Mouse (Mus musculus): ENCODE results near the gene Mpg.

The Mpg gene

GRCm38 (mm10) chr11:32230220-32230619, 3.9 kb downstream of the Mpg start:
- DNase-seq (ENCODE audit: low read depth, low spot score), result no peak

- no peak for DNase-seq (ENCODE audit: low read depth, low spot score)
These were observed 4.8 kb downstream of the Mpg start for GRCm38 (mm10) chr11:32231125-32231524.

GRCm38 (mm10) chr11:32232848-32233247, 6.5 kb downstream of the Mpg start:
- no peak for DNase-seq (ENCODE audit: low read depth, low spot score)

DNA sequence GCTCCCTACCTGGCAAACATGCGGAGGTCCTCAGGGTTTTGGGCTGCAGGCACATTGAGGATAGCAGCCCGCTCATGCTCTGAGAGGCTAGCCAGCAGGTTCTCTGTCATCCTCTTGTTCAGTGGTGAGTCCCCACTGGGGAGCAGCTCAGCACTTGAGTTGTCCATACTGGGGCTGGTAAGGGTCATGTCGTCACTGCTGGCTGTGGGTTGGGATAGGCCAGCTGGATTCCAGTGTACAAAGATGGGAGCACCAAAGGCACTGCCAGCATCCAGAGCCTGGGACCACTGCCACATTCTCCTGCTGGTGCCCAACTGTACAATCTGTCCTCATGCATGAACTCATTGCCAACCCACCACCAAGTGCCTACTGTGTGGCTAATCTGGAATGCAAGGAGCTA, 7.6 kb downstream of the Mpg start:
- DNase-seq (ENCODE audit: low read depth, low spot score), result no peak

DNA sequence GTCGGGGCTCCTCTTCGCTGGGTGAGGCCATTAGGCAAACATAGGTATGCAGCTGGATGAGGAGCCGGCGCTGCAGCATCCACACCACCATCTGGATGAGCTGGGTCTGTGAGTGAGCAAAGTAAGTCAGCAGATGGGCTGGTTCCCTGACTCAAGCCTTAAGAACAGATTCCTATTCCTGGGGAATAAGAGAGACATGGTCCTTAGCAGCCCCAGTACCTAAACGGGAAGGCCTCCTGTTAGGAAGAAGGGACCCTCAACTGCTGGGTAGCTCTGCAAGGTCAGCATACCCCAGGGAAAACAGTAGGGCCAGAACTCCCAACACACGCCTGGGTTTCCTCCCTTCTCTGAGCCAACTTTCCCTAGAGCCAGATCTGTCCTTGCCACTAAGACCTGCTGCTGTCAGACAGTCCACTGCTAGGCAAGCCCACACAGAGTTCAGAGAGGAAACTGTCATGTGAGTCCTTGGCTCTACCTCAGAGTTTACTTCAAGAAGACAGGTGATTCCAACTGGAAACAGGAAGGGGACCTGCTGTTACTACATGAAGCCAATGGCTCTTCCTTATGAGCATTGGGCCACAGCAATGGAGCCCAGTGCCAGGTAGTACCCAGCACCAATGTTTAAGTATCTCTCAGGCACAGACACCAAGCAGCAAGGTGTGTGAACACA, 8.6 kb downstream of the Mpg start:
- no peak for DNase-seq (ENCODE audit: low read depth, low spot score)

GRCm38 (mm10) chr11:32235646-32236045, 9.3 kb downstream of the Mpg start:
- DNase-seq (ENCODE audit: low read depth, low spot score), result no peak

DNA sequence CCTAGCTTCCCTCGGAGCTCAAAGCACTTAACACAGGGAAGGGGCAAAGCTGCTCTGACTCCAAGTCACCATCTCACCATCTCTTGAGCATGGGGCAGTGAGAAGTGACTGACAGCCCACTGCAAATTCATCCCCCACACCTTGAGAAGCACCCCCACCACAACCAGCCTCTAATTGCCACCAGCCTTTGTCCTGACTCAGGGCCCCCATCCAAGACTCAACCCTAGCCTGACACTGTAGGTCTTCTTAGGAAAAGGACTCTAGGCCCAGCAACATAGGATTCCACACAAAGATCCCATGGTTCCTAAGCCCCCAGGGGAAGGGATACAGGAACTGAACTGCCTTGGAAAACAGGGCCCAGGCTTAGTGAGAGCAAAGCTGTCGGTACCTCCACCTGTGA, 9.8 kb downstream of the Mpg start:
- no peak for DNase-seq (ENCODE audit: low read depth, low spot score)

DNA sequence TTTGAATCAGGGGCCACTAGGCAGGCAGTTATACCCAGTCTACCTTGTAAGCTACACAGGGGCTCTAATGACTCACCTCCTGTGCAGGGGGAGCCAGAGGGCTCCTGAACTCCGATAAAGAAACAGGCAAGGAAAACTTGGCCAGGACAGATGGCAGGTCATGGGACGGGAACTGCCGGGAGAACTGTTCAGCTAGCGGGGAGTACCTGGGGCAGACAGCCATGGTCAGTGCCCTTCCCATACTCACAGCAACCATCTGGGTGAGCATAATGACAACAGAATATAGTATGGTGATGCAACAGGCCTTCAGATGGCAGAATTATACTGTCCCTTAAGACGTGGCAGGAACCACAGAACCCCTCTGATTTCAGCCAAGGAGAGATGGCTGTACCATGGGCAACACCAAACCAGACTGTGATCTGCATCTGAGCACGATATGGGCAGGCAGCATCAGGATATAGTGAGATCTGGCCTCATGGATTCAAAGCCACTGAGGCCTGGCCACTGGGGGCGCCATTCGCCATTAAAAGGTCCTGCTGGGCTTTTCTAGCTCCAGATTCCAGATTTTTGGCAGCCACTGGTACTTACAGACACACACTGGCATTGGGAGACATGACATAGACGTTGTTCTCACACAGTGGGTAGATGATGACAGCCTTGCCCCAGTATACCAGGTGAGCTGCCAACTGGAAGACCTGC, 10.6 kb downstream of the Mpg start:
- DNase-seq (ENCODE audit: low read depth, low spot score), result no peak

DNA sequence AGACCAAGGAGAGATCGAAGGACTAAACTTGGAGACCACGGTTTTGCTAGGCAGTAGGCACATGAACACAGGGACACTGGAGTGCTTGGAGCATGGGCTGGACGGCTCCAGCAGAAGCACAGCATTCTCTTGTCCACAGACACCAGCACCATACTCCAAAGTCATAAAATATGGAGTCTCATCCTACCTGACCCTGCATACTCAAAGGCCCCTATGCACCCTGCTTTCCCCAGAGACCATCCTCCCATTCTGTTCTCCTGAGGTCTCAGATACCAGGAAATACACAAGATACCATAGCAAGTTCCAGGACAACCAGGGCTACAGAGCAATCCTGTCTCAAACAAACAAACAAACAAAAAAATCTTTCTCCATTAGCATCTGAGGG, 11.1 kb downstream of the Mpg start:
- DNase-seq (ENCODE audit: low read depth, low spot score), result no peak

- DNase-seq (ENCODE audit: low read depth, low spot score), result peak; percentile 80
These were observed 12.0 kb downstream of the Mpg start for GRCm38 (mm10) chr11:32238093-32238860.

GRCm38 (mm10) chr11:32241391-32241790, 15.1 kb downstream of the Mpg start:
- DNase-seq (ENCODE audit: low read depth, low spot score), result no peak

DNA sequence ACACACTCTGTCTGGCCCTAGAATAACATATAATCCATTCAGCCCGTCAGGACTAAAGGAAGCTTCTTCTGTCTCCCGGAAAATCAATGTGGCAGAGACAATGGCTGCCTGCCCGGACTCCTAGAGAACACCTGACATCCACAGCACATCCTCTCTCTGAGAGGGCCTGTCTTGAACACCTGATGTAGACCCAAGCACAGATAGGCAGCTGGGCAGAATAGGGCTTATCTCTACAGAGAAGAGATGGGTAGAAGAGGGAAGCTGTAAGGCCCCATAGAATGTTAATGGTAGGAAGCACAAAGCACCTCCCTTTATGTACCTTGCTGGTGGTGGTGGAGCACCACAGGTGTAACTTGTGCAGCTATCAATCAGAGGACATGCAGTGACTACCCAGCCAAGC, 15.9 kb downstream of the Mpg start:
- no peak for DNase-seq (ENCODE audit: low read depth, low spot score)

DNA sequence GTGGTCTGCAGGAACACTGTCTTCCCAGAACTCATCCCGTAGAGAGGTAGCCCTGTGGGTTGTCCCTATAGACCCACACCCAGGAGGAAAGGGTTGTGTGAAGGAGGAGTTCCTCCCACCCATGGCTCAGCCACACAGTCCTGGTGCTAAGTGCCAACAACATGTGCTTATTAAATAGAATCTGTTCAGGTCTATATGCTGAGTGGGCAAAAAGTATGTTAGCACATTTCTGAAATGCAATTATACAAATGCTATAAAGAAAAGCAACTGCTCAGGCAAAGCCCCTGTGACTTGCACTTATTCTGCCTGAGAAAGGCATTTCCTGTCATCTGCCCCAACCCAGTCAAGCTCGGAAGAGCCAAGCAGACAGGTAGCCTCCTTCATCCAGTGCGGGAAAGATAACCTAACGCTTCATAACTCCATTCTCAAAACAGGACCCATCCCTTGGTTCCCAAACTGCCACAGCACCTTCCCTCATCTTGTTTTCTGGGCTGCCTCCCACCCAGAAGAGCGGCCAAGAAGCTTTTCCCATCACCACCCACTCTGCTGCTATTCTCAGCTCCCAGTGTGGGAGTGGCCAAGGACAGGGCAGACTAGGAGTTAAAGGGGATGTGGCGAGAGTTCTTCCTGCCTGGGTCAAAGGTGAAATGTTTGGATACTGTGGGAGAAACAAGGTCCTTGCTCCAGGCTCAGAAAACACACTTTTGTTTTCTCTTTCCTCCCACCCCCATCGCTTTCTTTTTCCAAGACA, 17.1 kb downstream of the Mpg start:
- no peak for DNase-seq (ENCODE audit: low read depth, low spot score)

DNA sequence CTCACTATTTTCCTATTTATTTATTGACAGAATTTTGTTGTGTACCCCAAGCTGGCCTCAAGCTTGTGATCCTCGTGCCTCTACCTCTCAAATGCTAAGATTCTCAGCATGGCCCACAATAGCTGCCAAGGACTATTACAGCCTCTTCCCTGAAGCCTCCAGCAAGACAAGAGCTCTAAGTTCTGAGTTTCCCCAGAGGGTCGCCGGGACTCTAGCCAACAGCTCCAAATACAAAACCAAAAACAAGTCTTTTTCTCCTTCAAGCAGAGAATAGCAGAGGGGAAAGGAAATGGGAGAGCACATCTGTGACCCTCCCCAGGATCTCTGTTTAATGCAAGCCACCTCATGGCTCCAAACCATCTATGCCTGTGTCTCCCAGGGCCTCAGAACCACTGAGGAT, 17.8 kb downstream of the Mpg start:
- DNase-seq (ENCODE audit: low read depth, low spot score), result no peak

GRCm38 (mm10) chr11:32244617-32245016, 18.3 kb downstream of the Mpg start:
- no peak for DNase-seq (ENCODE audit: low read depth, low spot score)

DNA sequence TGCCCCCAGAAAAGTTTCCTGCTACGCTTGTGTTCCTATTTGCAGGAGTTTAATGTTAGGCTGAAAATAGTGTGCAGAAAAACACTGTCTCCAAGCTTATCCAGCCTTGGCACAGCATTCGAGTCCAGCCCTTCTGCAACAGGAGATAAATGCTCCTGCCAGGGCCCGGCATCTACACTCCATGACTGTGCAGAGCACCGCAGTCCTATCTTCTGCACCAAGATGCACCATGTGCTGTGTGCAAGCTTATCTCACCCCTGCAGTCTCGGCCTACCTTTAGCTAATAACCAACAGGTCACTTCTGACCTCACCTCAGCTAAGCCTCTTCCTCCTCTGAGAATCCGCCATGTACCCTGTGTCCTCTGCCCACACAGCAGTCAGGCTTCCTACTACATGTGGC, 19.3 kb downstream of the Mpg start:
- peak; percentile 89 for DNase-seq (ENCODE audit: low read depth, low spot score)

DNA sequence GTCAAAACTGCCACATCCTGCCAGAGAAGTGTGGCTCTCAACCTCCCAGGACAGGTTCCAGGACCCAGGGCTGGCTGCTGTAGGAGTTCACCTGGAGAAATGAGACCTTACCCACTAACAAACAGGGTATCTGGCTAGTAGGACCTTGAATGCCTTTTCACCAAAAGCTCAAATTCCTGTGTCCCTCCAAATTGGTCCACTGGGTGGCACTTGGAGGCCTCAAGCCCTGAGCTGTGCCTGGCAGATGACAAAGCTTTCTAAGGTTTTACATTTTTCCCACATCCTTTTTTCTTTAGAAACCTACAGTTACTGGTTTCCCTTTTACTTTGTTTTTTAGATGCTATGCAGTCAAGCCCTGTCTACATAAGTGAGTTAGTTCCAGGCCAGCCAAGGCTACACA, 20.8 kb downstream of the Mpg start:
- no peak for DNase-seq (ENCODE audit: low read depth, low spot score)

DNA sequence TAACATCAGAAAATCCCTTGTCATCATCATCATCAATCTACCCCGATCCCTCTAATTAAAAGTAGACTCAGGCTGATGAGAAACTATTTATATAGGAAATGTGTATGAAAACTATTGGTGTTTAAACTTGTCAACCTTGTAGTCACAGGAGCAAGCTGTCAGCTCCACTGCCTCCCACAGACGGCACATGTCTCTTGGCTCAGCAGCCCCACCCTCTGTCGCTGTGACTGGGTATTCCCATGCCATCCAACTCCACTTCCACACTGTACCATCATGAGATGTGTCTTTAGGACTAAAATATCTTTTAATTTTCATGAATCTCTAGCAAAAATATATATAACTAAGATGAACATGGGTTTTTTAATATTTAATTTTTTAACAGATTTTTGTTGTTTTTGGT, 22.0 kb downstream of the Mpg start:
- DNase-seq (ENCODE audit: low read depth, low spot score), result no peak

DNA sequence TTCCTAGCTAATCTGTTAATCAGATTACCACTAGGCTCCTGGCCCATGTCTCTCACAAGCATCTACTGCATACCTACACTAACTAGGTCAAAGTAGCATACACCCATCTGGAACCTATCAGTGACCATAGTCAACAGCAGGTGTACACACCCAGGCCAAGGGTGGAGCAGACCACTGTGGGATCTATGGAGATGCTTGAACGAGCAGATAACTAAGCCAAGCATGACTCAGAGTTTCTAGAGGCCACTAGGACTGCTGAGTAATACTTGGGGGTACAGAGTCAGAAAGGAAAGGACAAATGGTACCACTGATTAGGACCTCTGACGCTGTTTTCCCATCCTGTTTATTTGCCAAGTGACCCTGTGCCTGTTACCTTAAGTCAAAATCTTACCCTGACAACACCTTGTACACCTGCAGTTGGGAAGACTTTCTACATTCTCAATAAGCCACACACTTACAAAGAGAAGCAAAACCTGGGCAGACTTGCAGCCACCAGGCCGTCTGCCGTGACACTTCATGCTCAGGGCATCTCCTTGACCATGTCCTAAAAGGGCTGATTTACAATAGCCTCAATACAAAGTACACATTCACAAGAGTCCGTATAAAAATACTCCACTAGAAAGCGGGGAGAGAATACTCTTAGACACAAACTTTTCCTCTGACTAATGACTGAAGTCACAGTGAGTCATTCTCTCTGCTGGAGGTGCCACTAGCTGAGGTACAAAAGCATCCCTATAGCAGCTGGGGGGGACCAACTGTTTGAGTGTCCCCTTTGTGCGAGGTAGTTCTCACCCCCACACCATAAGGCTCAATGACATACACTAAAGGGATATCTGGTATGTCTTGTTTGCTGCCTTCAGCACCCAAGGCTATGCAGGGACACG, 24.8 kb downstream of the Mpg start:
- peak; percentile 96 for DNase-seq (ENCODE audit: low read depth, low spot score)

GRCm38 (mm10) chr11:32253121-32253520, 26.8 kb downstream of the Mpg start:
- DNase-seq (ENCODE audit: low read depth, low spot score), result no peak

GRCm38 (mm10) chr11:32256146-32256545, 29.8 kb downstream of the Mpg start:
- peak; percentile 85 for DNase-seq (ENCODE audit: low read depth, low spot score)
